Mouse (Mus musculus) layer of hippocampus, adult 18-20 months (tissue): ENCODE data around the gene Dagla. TPM values are rescaled to one million over a fixed set of nuclear protein-coding genes. Genes with fewer than 3 reads are reported as not detected.

Experiments
- DNase-seq, 2 experiments: peaks; one replicate each; pipeline ENCODE4 v3.0.0; 2022; ENCODE audit warnings: low spot score in 2 of 2
- total RNA-seq, 2 experiments: library from RNA; stranded (reverse); gene quantifications; 2 replicates each; pipeline ENCODE4 v1.2.3; 2021

Dagla gene
- total RNA-seq, 2 experiments from 2014 or later, result 107 to 118 TPM

- no peak for DNase-seq
These were observed 18.2 kb downstream of the Dagla start for GRCm38 (mm10) chr19:10286458-10286872.

- no peak for DNase-seq
These were observed 23.7 kb downstream of the Dagla start for GRCm38 (mm10) chr19:10280771-10281540.

GRCm38 (mm10) chr19:10279668-10280067, 25.0 kb downstream of the Dagla start:
- no peak for DNase-seq

- DNase-seq, result no peak
These were observed 25.9 kb downstream of the Dagla start for GRCm38 (mm10) chr19:10278669-10279324.

GRCm38 (mm10) chr19:10277759-10278158, 26.9 kb downstream of the Dagla start:
- DNase-seq, result no peak

- DNase-seq, result peak; percentile 61 to 76
These were observed 27.3 kb downstream of the Dagla start for GRCm38 (mm10) chr19:10277331-10277730.

- peak; percentile 46 to 80 for DNase-seq
These were observed 28.1 kb downstream of the Dagla start for GRCm38 (mm10) chr19:10276483-10277144.

- DNase-seq, result no peak
These were observed 30.6 kb downstream of the Dagla start for GRCm38 (mm10) chr19:10274056-10274455.

- peak; percentile 46 to 66 for DNase-seq
These were observed 31.9 kb downstream of the Dagla start for GRCm38 (mm10) chr19:10272746-10273145.

GRCm38 (mm10) chr19:10271592-10271991, 33.1 kb downstream of the Dagla start:
- DNase-seq, result no peak

- no peak for DNase-seq
These were observed 34.3 kb downstream of the Dagla start for GRCm38 (mm10) chr19:10270356-10270755.

GRCm38 (mm10) chr19:10268851-10269250, 35.8 kb downstream of the Dagla start:
- DNase-seq, result no peak

- no peak for DNase-seq
These were observed 36.7 kb downstream of the Dagla start for GRCm38 (mm10) chr19:10267953-10268352.

GRCm38 (mm10) chr19:10267057-10267456, 37.6 kb downstream of the Dagla start:
- no peak for DNase-seq

GRCm38 (mm10) chr19:10266196-10266850, 38.4 kb downstream of the Dagla start:
- DNase-seq, result peak in 1 of 2 experiments; percentile 77

GRCm38 (mm10) chr19:10261369-10261768, 43.3 kb downstream of the Dagla start:
- DNase-seq, result no peak

- DNase-seq, result peak; percentile 74 to 89
These were observed 46.2 kb downstream of the Dagla start for GRCm38 (mm10) chr19:10258279-10259011.

- no peak for DNase-seq
These were observed 56.5 kb downstream of the Dagla start for GRCm38 (mm10) chr19:10248128-10248527.

GRCm38 (mm10) chr19:10247165-10247564, 57.5 kb downstream of the Dagla start:
- no peak for DNase-seq

- peak in 1 of 2 experiments; percentile 78 for DNase-seq
These were observed 60.5 kb downstream of the Dagla start for GRCm38 (mm10) chr19:10244183-10244582.

- DNase-seq, result peak in 1 of 2 experiments; percentile 49
These were observed 61.8 kb downstream of the Dagla start for GRCm38 (mm10) chr19:10242916-10243315.
